Mouse (Mus musculus): Measurements from ENCODE around the gene Clic1. TPM values are rescaled to one million over a fixed set of nuclear protein-coding genes. Genes with fewer than 3 reads are reported as not detected.
A peak's percentile ranks its signal among the peaks of the same experiment; 100 is the strongest.

The Clic1 gene
- 182 and 198 TPM in 2 replicates for total RNA-seq (2012; rRNA removed)
- total RNA-seq (2014; rRNA removed) = 111 and 114 TPM in 2 replicates
- 160 and 163 TPM in 2 replicates for polyA plus RNA-seq (2012; ENCODE audit: insufficient read length, low read depth)

DNA sequence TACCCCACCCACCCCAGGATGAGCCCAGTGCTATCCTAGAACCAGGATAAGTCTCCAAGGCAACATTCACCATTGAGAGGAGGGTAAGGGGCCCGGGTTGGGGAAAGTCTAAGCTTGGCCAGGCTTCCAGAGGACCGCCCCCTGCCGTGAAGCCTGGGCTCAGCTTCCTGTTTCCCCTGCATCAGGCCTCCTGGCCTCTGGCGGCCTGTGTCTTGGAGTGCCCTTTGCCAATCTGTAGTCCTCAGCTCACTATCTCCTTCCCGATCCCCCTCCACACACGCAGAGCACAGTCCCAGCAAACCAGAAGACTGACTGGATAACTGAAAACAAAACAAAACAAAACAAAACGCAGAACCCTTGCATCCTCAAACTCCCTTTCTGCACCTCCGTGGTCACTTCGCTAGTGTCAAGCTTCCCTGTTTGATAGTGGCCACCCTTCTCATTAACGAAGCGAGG, at the start of gene Clic1:
Gene Clic1 (plus strand): TSS at position 406 of the 456 bp plus-strand sequence.
- peak within 1 kb of the TSS; percentile 96 for H3K27ac ChIP-seq (ENCODE audit: insufficient read depth, low read depth)
- no peaks in the 10 kb centered on the region for H3K27me3 ChIP-seq (replicated peaks)
- in situ Hi-C loops (cut with MboI; ENCODE audit: low pct_ligation_motif_present, low pct_unique_long_range_greater_than_20kb, low sequenced_read_pairs) = no loop called here
- TF ChIP-seq MAX (IDR thresholded peaks at IDR 0.05; ENCODE audit: low read length) = no peak
- peak; percentile 38; the same call in 1 of the 2 replicates for TF ChIP-seq TCF12 (IDR thresholded peaks at IDR 0.05; ENCODE audit: low read depth, low read length)
- peak; percentile 7; the same call in 1 of the 2 replicates for TF ChIP-seq SMC3 (IDR thresholded peaks at IDR 0.05; ENCODE audit: low read depth, low read length)
- no peak for TF ChIP-seq USF2 (conservative IDR thresholded peaks at IDR 0.05; ENCODE audit: low read depth, low read length)
- 0 out of 2 replicates have a peak, but pooled peaks have one; percentile 14 for TF ChIP-seq TBP (conservative IDR thresholded peaks at IDR 0.05; ENCODE audit: low read depth, low read length)
- TF ChIP-seq ETS1 (conservative IDR thresholded peaks at IDR 0.05; ENCODE audit: low read depth, low read length) = no peak
- peak; percentile 15; the same call in 1 of the 2 replicates for TF ChIP-seq BHLHE40 (IDR thresholded peaks at IDR 0.05; ENCODE audit: low read depth, low read length)
- TF ChIP-seq USF1 (IDR thresholded peaks at IDR 0.05; ENCODE audit: low read depth, low read length) = no peak
- peak; percentile 18; the same call in 1 of the 2 replicates for TF ChIP-seq NELFE (IDR thresholded peaks at IDR 0.05; ENCODE audit: low read depth, low read length)
- TF ChIP-seq JUND (conservative IDR thresholded peaks at IDR 0.05; ENCODE audit: low read depth, low read length) = no peak
- TF ChIP-seq ELF1 (IDR thresholded peaks at IDR 0.05; ENCODE audit: low read depth, low read length) = peak; percentile 39
- TF ChIP-seq MXI1 (IDR thresholded peaks at IDR 0.05; ENCODE audit: low read depth, low read length) = no peak
- TF ChIP-seq MAZ (IDR thresholded peaks at IDR 0.05; ENCODE audit: low read depth, low read length) = no peak
- no peak for TF ChIP-seq EP300 (IDR thresholded peaks at IDR 0.05; ENCODE audit: low read length)
- TF ChIP-seq POLR2A (IDR thresholded peaks at IDR 0.05; ENCODE audit: low read depth, low read length) = no peak; the same call in 1 of the 2 replicates
- dilution Hi-C loops (cut with MboI; ENCODE audit: extremely low pct_ligation_motif_present, extremely low pct_unique_long_range_greater_than_20kb, low sequenced_read_pairs) = no loop called here
- H3K4me3 ChIP-seq (replicated peaks in 1 of 3; ENCODE audit: low read depth in 2 of 3, low read length in 2 of 3, poor library complexity in 1 of 3) = peak within 1 kb of the TSS; percentile 79 to 94 (median 86)
- peaks cover 19 to 26% of the 10 kb centered on the region in 2 experiments for H3K36me3 ChIP-seq (replicated peaks in 1 of 2; ENCODE audit: control insufficient read depth in 1 of 2, insufficient read depth in 1 of 2, low read length in 1 of 2)
- H3K4me1 ChIP-seq (ENCODE audit: control insufficient read depth in 1 of 2, insufficient read depth in 2 of 2) = peaks cover 6 to 40% of the 10 kb centered on the region in 2 experiments
- peak within 1 kb of the TSS; percentile 59 for H3K4me2 ChIP-seq (ENCODE audit: insufficient read depth, low read depth, poor library complexity, severe bottlenecking)
- H3K79me2 ChIP-seq (replicated peaks; ENCODE audit: control insufficient read depth, extremely low read depth, insufficient read depth, poor library complexity, severe bottlenecking) = peaks cover 27% of the 10 kb centered on the region
- H3K9me3 ChIP-seq (replicated peaks; ENCODE audit: low read length) = peaks cover 7% of the 10 kb centered on the region
- peak within 1 kb of the TSS; percentile 96 for H3K9ac ChIP-seq (ENCODE audit: insufficient read depth, low read depth)
- DNase-seq (ENCODE audit: extremely low read depth) = peak; percentile 56

DNA sequence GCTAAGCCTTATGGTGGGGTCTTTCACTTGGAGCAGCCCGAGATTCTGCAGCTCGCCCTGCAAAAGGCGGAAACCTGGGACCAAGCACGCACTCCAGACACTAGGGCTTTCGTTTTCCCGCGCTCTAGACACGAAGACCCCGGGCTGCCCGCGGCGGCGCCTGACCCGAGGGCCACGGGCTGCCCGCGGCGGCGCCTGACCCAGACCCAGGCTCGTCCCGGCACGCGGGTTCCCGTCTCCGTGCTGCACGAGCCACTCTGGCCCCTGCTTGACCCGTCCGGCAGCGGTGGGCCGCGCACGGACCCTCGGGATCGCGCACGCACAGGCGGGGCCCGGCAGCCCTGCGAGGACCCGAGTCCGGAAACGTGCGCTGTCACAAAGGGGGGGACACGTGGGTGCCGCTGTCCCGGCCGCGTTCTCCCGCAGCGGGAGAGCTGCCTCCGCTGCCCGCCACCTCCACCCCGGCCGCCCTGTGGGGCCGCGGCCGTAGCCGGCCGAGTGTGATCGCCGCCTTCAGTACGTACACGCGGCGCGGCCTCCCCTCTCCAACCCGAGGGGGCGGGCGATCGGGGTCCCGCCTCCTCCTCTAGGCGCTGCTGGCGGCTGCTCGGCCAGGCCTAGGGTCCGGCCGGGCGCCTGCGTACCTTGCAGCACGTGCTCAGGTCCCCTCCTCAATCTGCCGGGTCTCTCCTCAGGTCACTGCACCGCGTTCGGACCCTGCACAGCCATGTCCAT, 48.9 kb upstream of the Clic1 start, which contains the start of gene Vars:
Gene Vars (plus strand): TSS at position 271 of the 735 bp plus-strand sequence.
- Histone ChIP-seq H3K36me3 (replicated peaks in 1 of 2; ENCODE audit: control insufficient read depth in 1 of 2, insufficient read depth in 1 of 2, low read length in 1 of 2) (peaks cover 49 to 59% of the 10 kb centered on the region in 2 experiments), H3K4me3 (replicated peaks in 1 of 3; ENCODE audit: low read depth in 2 of 3, low read length in 2 of 3, poor library complexity in 1 of 3) (peak within 1 kb of the TSS; percentile 84 to 94 (median 86))
- in situ Hi-C loops (cut with MboI; ENCODE audit: low pct_ligation_motif_present, low pct_unique_long_range_greater_than_20kb, low sequenced_read_pairs) = no loop called here
- no peak; the same call in 1 of the 2 replicates for TF ChIP-seq USF2 (conservative IDR thresholded peaks at IDR 0.05; ENCODE audit: low read depth, low read length)
- TF ChIP-seq TCF12 (IDR thresholded peaks at IDR 0.05; ENCODE audit: low read depth, low read length) = peak; percentile 54
- TF ChIP-seq E2F4 (IDR thresholded peaks at IDR 0.05; ENCODE audit: insufficient replicate concordance, low read depth, low read length) = peak; percentile 90
- TF ChIP-seq MXI1 (IDR thresholded peaks at IDR 0.05; ENCODE audit: low read depth, low read length) = peak; percentile 96
- no peak for TF ChIP-seq SMC3 (IDR thresholded peaks at IDR 0.05; ENCODE audit: low read depth, low read length)
- no peak for TF ChIP-seq GABPA (IDR thresholded peaks at IDR 0.05; ENCODE audit: insufficient replicate concordance, low read depth, low read length)
- no peak for TF ChIP-seq ZNF384 (IDR thresholded peaks at IDR 0.05; ENCODE audit: low read depth, low read length)
- no peak for TF ChIP-seq MAFK (IDR thresholded peaks at IDR 0.05; ENCODE audit: insufficient replicate concordance, low read length)
- TF ChIP-seq NRF1 (IDR thresholded peaks at IDR 0.05; ENCODE audit: low read depth, low read length) = peak; percentile 77
- peak; percentile 78 for TF ChIP-seq ZMIZ1 (IDR thresholded peaks at IDR 0.05; ENCODE audit: low read depth, low read length)
- no peak for TF ChIP-seq PAX5 (IDR thresholded peaks at IDR 0.05; ENCODE audit: low read length)
- no peak for TF ChIP-seq MAZ (IDR thresholded peaks at IDR 0.05; ENCODE audit: low read depth, low read length)
- TF ChIP-seq CTCF (conservative IDR thresholded peaks at IDR 0.05 in 1 of 2, IDR thresholded peaks at IDR 0.05 in 1 of 2; ENCODE audit: low read depth in 2 of 2, low read length in 2 of 2) = no peak
- peak; percentile 43 for TF ChIP-seq MEF2A (IDR thresholded peaks at IDR 0.05; ENCODE audit: borderline replicate concordance, low read depth, low read length)
- peak; percentile 83; the same call in 1 of the 2 replicates for TF ChIP-seq MYC (IDR thresholded peaks at IDR 0.05; ENCODE audit: low read depth, low read length)
- no peak for TF ChIP-seq EP300 (IDR thresholded peaks at IDR 0.05; ENCODE audit: low read length)
- TF ChIP-seq BHLHE40 (IDR thresholded peaks at IDR 0.05; ENCODE audit: low read depth, low read length) = peak; percentile 80
- peak; percentile 87 for TF ChIP-seq UBTF (IDR thresholded peaks at IDR 0.05; ENCODE audit: low read depth, low read length)
- TF ChIP-seq CHD2 (IDR thresholded peaks at IDR 0.05; ENCODE audit: low read length) = no peak; the same call in 1 of the 2 replicates
- no peak for TF ChIP-seq JUN (IDR thresholded peaks at IDR 0.05; ENCODE audit: insufficient read depth, low read depth, low read length)
- peak; percentile 78 for TF ChIP-seq POLR2A (IDR thresholded peaks at IDR 0.05; ENCODE audit: low read depth, low read length)

More for the DNA sequence above, 48.9 kb upstream of the Clic1 start, which contains the start of gene Vars:
- H3K27ac ChIP-seq (ENCODE audit: insufficient read depth, low read depth) = peak within 1 kb of the TSS; percentile 100
- peak; percentile 82 for DNase-seq (ENCODE audit: extremely low read depth)
- H3K9me3 ChIP-seq (replicated peaks; ENCODE audit: low read length) = peaks cover 36% of the 10 kb centered on the region
- H3K79me2 ChIP-seq (replicated peaks; ENCODE audit: control insufficient read depth, extremely low read depth, insufficient read depth, poor library complexity, severe bottlenecking) = peaks cover 35% of the 10 kb centered on the region
- H3K9ac ChIP-seq (ENCODE audit: insufficient read depth, low read depth) = peak within 1 kb of the TSS; percentile 100
- peaks cover 5 to 8% of the 10 kb centered on the region in 2 experiments; a peak in 2 of 4 replicates for H3K4me1 ChIP-seq (ENCODE audit: control insufficient read depth in 1 of 2, insufficient read depth in 2 of 2)
- no peaks in the 10 kb centered on the region for H3K27me3 ChIP-seq (replicated peaks)
- dilution Hi-C loops (cut with MboI; ENCODE audit: extremely low pct_ligation_motif_present, extremely low pct_unique_long_range_greater_than_20kb, low sequenced_read_pairs) = no loop called here
- H3K4me2 ChIP-seq (ENCODE audit: insufficient read depth, low read depth, poor library complexity, severe bottlenecking) = peak within 1 kb of the TSS; percentile 30
